Mouse (Mus musculus): Measurements from ENCODE around the gene Ywhaq.

GRCm38 (mm10) chr12:21451351-21451750, 33.9 kb upstream of the Ywhaq start:
- no peak for TF ChIP-seq GATA1 (IDR thresholded peaks at IDR 0.05; ENCODE audit: low read length)
- no peak for TF ChIP-seq TAL1 (IDR thresholded peaks at IDR 0.05; ENCODE audit: low read length)

Measured in erythroblast, embryonic 14.5 days (primary cell).